Mouse (Mus musculus) CH12.LX (cell line): ENCODE results near the gene Slc25a41. TPM values are rescaled to one million over a fixed set of nuclear protein-coding genes. Genes with fewer than 3 reads are reported as not detected.

Source experiments
- DNase-seq: peaks from one replicate; pipeline ENCODE4 v3.0.0-alpha.2; 2013; ENCODE audit errors: extremely low read depth
- H3K27ac ChIP-seq: 2 replicates; pipeline ENCODE4 v1.5.1; 2012; ENCODE audit warnings: low read depth, mild to moderate bottlenecking, control low read depth, moderate library complexity; ENCODE audit not compliant: insufficient read depth
- H3K27me3 ChIP-seq: replicated peaks from 2 replicates; pipeline ENCODE3; 2012; ENCODE audit warnings: inconsistent platforms
- H3K36me3 ChIP-seq, 2 experiments: replicated peaks in 1 of 2; 2 replicates each; pipeline versions ENCODE3 to v1.6.1; 2012; ENCODE audit warnings: inconsistent platforms in 1 of 2, low read length in 1 of 2, mild to moderate bottlenecking in 1 of 2, mixed read lengths in 1 of 2, moderate library complexity in 1 of 2; ENCODE audit not compliant: control insufficient read depth in 1 of 2, insufficient read depth in 1 of 2
- H3K4me1 ChIP-seq, 2 experiments: 2 replicates each; pipeline ENCODE4 v1.6.1; 2012; ENCODE audit warnings: inconsistent platforms in 1 of 2, moderate library complexity in 1 of 2; ENCODE audit not compliant: insufficient read depth in 2 of 2, control insufficient read depth in 1 of 2
- H3K4me2 ChIP-seq: 2 replicates; pipeline ENCODE4 v1.6.1; 2012; ENCODE audit warnings: low read depth, mild to moderate bottlenecking, control low read depth; ENCODE audit not compliant: poor library complexity, insufficient read depth, severe bottlenecking
- H3K4me3 ChIP-seq, 3 experiments: fragments of 150-350 bp in 1 of 3; sonication (generic) in 1 of 3; replicated peaks in 1 of 3; 2 replicates each; pipeline versions ENCODE3 to v1.5.1; 2011 to 2012; ENCODE audit warnings: low read depth in 2 of 3, low read length in 2 of 3, mild to moderate bottlenecking in 2 of 3, moderate library complexity in 2 of 3, control low read depth in 1 of 3, improper control_type of control experiment in 1 of 3, inconsistent platforms in 1 of 3, mixed read lengths in 1 of 3; ENCODE audit not compliant: poor library complexity in 1 of 3
- H3K79me2 ChIP-seq: replicated peaks from 2 replicates; pipeline ENCODE4 v1.6.1; 2012; ENCODE audit warnings: mild to moderate bottlenecking, moderate library complexity; ENCODE audit not compliant: control insufficient read depth, poor library complexity, insufficient read depth, severe bottlenecking; ENCODE audit errors: extremely low read depth
- H3K9ac ChIP-seq: 2 replicates; pipeline ENCODE4 v1.6.1; 2012; ENCODE audit warnings: low read depth, mild to moderate bottlenecking, control low read depth, moderate library complexity; ENCODE audit not compliant: insufficient read depth
- H3K9me3 ChIP-seq: replicated peaks from 2 replicates; pipeline ENCODE3; 2012; ENCODE audit warnings: low read length, inconsistent platforms, mixed read lengths
- BHLHE40 ChIP-seq: IDR thresholded peaks from 2 replicates; pipeline ENCODE4 v1.6.1; 2011; ENCODE audit warnings: mild to moderate bottlenecking, low read depth, low read length, improper control_type of control experiment
- CTCF ChIP-seq, 2 experiments: IDR thresholded peaks in 1 of 2; conservative IDR thresholded peaks in 1 of 2; 2 replicates each; pipeline ENCODE4 v1.5.1; 2011 to 2012; ENCODE audit warnings: low read depth in 2 of 2, low read length in 2 of 2, improper control_type of control experiment in 1 of 2, inconsistent platforms in 1 of 2, mild to moderate bottlenecking in 1 of 2, moderate library complexity in 1 of 2
- E2F4 ChIP-seq: IDR thresholded peaks from 2 replicates; pipeline ENCODE4 v1.6.1; 2011; ENCODE audit warnings: low read depth, low read length, improper control_type of control experiment; ENCODE audit not compliant: insufficient replicate concordance
- EP300 ChIP-seq: IDR thresholded peaks from 2 replicates; pipeline ENCODE4 v1.6.1; 2011; ENCODE audit warnings: low read length, improper control_type of control experiment
- ETS1 ChIP-seq: conservative IDR thresholded peaks from 2 replicates; pipeline ENCODE4 v1.6.1; 2012; ENCODE audit warnings: low read depth, mild to moderate bottlenecking, inconsistent platforms, low read length, improper control_type of control experiment, moderate library complexity
- GABPA ChIP-seq: IDR thresholded peaks from 2 replicates; pipeline ENCODE4 v1.6.1; 2012; ENCODE audit warnings: low read depth, low read length, improper control_type of control experiment, inconsistent platforms; ENCODE audit not compliant: insufficient replicate concordance
- IRF4 ChIP-seq: IDR thresholded peaks from 2 replicates; pipeline ENCODE4 v1.6.1; 2014; ENCODE audit warnings: low read depth, mild to moderate bottlenecking, inconsistent platforms, low read length, improper control_type of control experiment
- JUND ChIP-seq: conservative IDR thresholded peaks from 2 replicates; pipeline ENCODE4 v1.6.1; 2011; ENCODE audit warnings: low read depth, low read length, improper control_type of control experiment
- MAX ChIP-seq: IDR thresholded peaks from 2 replicates; pipeline ENCODE4 v1.6.1; 2011; ENCODE audit warnings: low read length, improper control_type of control experiment
- MEF2A ChIP-seq: IDR thresholded peaks from 2 replicates; pipeline ENCODE4 v1.6.1; 2014; ENCODE audit warnings: low read depth, mild to moderate bottlenecking, inconsistent platforms, low read length, improper control_type of control experiment, borderline replicate concordance
- MXI1 ChIP-seq: IDR thresholded peaks from 2 replicates; pipeline ENCODE4 v1.6.1; 2011; ENCODE audit warnings: mild to moderate bottlenecking, low read depth, low read length, improper control_type of control experiment
- NELFE ChIP-seq: IDR thresholded peaks from 2 replicates; pipeline ENCODE4 v1.6.1; 2011; ENCODE audit warnings: low read depth, low read length, improper control_type of control experiment
- NRF1 ChIP-seq: IDR thresholded peaks from 2 replicates; pipeline ENCODE4 v1.6.1; 2014; ENCODE audit warnings: low read depth, mild to moderate bottlenecking, inconsistent platforms, low read length, improper control_type of control experiment, moderate library complexity
- POLR2A ChIP-seq: IDR thresholded peaks from 2 replicates; pipeline ENCODE4 v1.6.1; 2011; ENCODE audit warnings: low read depth, mild to moderate bottlenecking, improper control_type of control experiment, low read length
- POLR2AphosphoS2 ChIP-seq: IDR thresholded peaks from 2 replicates; pipeline ENCODE4 v1.6.1; 2011; ENCODE audit warnings: low read depth, low read length, improper control_type of control experiment
- RCOR1 ChIP-seq: conservative IDR thresholded peaks from 2 replicates; pipeline ENCODE4 v1.6.1; 2012; ENCODE audit warnings: low read depth, mild to moderate bottlenecking, inconsistent platforms, low read length, improper control_type of control experiment
- SIN3A ChIP-seq: IDR thresholded peaks from 2 replicates; pipeline ENCODE4 v1.6.1; 2012; ENCODE audit warnings: low read length, improper control_type of control experiment, inconsistent platforms
- SMC3 ChIP-seq: IDR thresholded peaks from 2 replicates; pipeline ENCODE4 v1.6.1; 2011; ENCODE audit warnings: low read depth, low read length, improper control_type of control experiment
- UBTF ChIP-seq: IDR thresholded peaks from 2 replicates; pipeline ENCODE4 v1.6.1; 2012; ENCODE audit warnings: low read depth, mild to moderate bottlenecking, inconsistent platforms, low read length, improper control_type of control experiment, moderate library complexity
- USF1 ChIP-seq: IDR thresholded peaks from 2 replicates; pipeline ENCODE4 v1.6.1; 2014; ENCODE audit warnings: low read depth, mild to moderate bottlenecking, inconsistent platforms, low read length, improper control_type of control experiment
- USF2 ChIP-seq: conservative IDR thresholded peaks from 2 replicates; pipeline ENCODE4 v1.6.1; 2011; ENCODE audit warnings: low read depth, low read length, improper control_type of control experiment
- ZC3H11A ChIP-seq: IDR thresholded peaks from 2 replicates; pipeline ENCODE4 v1.6.1; 2012; ENCODE audit warnings: low read depth, mild to moderate bottlenecking, inconsistent platforms, low read length, improper control_type of control experiment
- ZMIZ1 ChIP-seq: IDR thresholded peaks from 2 replicates; pipeline ENCODE4 v1.6.1; 2012; ENCODE audit warnings: low read depth, mild to moderate bottlenecking, inconsistent platforms, low read length, improper control_type of control experiment
- dilution Hi-C: fragments of 300-500 bp; cut with MboI; formaldehyde crosslinking; loops from 2 replicates; pipeline ENCODE4 v1.14.3; 2020; ENCODE audit warnings: low sequenced_read_pairs; ENCODE audit not compliant: extremely low pct_unique_long_range_greater_than_20kb, extremely low pct_ligation_motif_present
- in situ Hi-C: fragments of 300-500 bp; cut with MboI; formaldehyde crosslinking; loops from 3 replicates; pipeline ENCODE4 v1.14.3; 2019; ENCODE audit warnings: low sequenced_read_pairs, low pct_ligation_motif_present, low pct_unique_long_range_greater_than_20kb, mixed read lengths
- polyA plus RNA-seq: library from polyadenylated mRNA; unstranded; fragments of >175 nt; gene quantifications from 2 replicates; pipeline ENCODE4 v1.2.1, GENCODE M21; 2012; ENCODE audit warnings: low read depth; ENCODE audit not compliant: insufficient read length
- total RNA-seq, 2 experiments: library from RNA; depleted of rRNA; stranded (reverse); fragments of 300-350 nt in 1 of 2; fragments of >200 nt in 1 of 2; gene quantifications; 2 replicates each; pipeline ENCODE4 v1.2.3; 2012 to 2014

Slc25a41 gene
- total and polyA plus RNA-seq, 3 experiments = not detected

- H3K27ac ChIP-seq = no peak overlapping the region
- no peak for DNase-seq
- no peak overlapping the region for H3K4me2 ChIP-seq
Measured at GRCm38 (mm10) chr17:57027471-57027870, 14.0 kb downstream of the Slc25a41 start.

GRCm38 (mm10) chr17:57020960-57021359, 20.5 kb downstream of the Slc25a41 start:
- Histone ChIP-seq H3K4me3 (no peak overlapping the region), H3K27ac (no peak overlapping the region), H3K9me3 (no peaks in the 10 kb centered on the region), H3K27me3 (no peaks in the 10 kb centered on the region), H3K9ac (no peak overlapping the region), H3K36me3 (peaks cover 57 to 68% of the 10 kb centered on the region in 2 experiments), H3K4me1 (peaks cover 0 to 10% of the 10 kb centered on the region in 2 experiments; a peak in 2 of 4 replicates), H3K79me2 (no peaks in the 10 kb centered on the region), H3K4me2 (no peak overlapping the region)
- no peak for TF ChIP-seq USF1
- TF ChIP-seq GABPA = no peak
- TF ChIP-seq ETS1 = no peak
- no peak for TF ChIP-seq ZMIZ1
- TF ChIP-seq E2F4 = no peak
- TF ChIP-seq SMC3 = no peak
- no peak for TF ChIP-seq MAX
- TF ChIP-seq EP300 = no peak
- no peak for TF ChIP-seq NRF1
- no peak for TF ChIP-seq SIN3A
- TF ChIP-seq ZC3H11A = no peak
- no peak for TF ChIP-seq MXI1
- no peak for TF ChIP-seq IRF4
- TF ChIP-seq POLR2A = no peak
- no peak for TF ChIP-seq UBTF
- TF ChIP-seq CTCF (conservative IDR thresholded peaks at IDR 0.05 in 1 of 2, IDR thresholded peaks at IDR 0.05 in 1 of 2; ENCODE audit: low read depth in 2 of 2, low read length in 2 of 2) = no peak
- TF ChIP-seq MEF2A = no peak
- TF ChIP-seq BHLHE40 = no peak
- in situ Hi-C loops = no loop called here
- dilution Hi-C loops = no loop called here
- DNase-seq = no peak

More at GRCm38 (mm10) chr17:57027471-57027870, 14.0 kb downstream of the Slc25a41 start:
- Histone ChIP-seq H3K79me2 (peaks cover 47% of the 10 kb centered on the region), H3K36me3 (peaks cover 62 to 68% of the 10 kb centered on the region in 2 experiments), H3K9ac (no peak overlapping the region), H3K27me3 (no peaks in the 10 kb centered on the region), H3K9me3 (no peaks in the 10 kb centered on the region), H3K4me3 (no peak overlapping the region), H3K4me1 (peaks cover 5 to 25% of the 10 kb centered on the region in 2 experiments; a peak in 2 of 4 replicates)
- in situ Hi-C loops (no loop called here), dilution Hi-C loops (no loop called here)
- TF ChIP-seq USF2 = no peak
- TF ChIP-seq NELFE = no peak
- no peak for TF ChIP-seq RCOR1
- TF ChIP-seq CTCF (conservative IDR thresholded peaks at IDR 0.05 in 1 of 2, IDR thresholded peaks at IDR 0.05 in 1 of 2; ENCODE audit: low read depth in 2 of 2, low read length in 2 of 2) = no peak
- TF ChIP-seq SIN3A = no peak
- no peak for TF ChIP-seq JUND
- TF ChIP-seq USF1 = no peak
- no peak for TF ChIP-seq POLR2AphosphoS2
